Mouse (Mus musculus): Measurements from ENCODE around the gene Sstr3.

DNA sequence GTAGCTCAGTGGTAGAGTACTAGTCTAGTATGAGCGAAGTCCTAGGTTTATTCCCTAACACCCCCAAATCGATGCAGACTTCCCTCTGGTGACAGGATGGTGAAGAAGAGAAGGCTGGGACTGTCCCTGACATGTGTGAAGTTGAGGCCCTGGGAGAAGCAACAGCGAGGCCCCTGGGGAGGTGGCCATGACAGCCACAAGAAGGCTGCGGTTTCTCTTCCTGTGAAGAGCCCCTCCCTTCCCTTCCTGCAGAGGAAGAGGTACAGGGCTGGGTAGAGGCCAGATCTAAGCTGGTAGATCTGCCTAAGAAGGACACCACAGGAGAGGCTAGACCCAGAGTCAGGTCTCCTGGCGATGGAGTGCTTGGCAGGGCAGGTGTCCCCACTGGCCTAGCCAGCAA is 19.5 kb upstream of the Sstr3 start:
- TF ChIP-seq CTCF (IDR thresholded peaks at IDR 0.05; ENCODE audit: low read depth, low read length) = no peak
- TF ChIP-seq POLR2A (IDR thresholded peaks at IDR 0.05; ENCODE audit: insufficient read depth, low read length) = no peak
